9 mouse cellular contexts compared by ENCODE assay signal in the genomic region with DNA sequence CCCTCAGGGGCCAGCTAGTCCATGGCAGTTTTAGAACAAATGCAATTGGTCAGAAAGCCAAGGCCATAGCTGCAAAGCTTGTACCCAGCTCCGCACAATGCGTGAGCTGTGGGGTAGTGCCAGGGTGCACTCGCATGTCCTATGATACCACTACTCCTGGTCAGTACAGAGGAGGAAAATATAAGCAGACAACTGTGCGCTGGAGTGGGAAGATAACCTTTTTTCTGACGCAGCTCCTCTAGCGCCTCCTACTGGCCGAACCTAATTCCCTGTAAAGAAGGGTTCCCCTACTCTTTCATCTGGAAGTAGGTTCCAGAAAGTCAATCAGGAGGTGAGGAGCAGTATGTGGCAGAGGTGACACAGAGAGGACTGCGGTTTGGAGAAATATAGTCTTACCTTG.
DNase-seq lines count a peak whose midpoint lies in the region; ATAC-seq lines count a peak whose summit lies in the region.
"Had no signal": no experiment of that assay in that cellular context is flagged by ENCODE, and none has a peak within 500 bp of the region (broad histone marks: within the 10 kb centered on the region; RNA-seq: fewer than 3 reads in every experiment).

No protein-coding gene starts in this region.

- H3K4me1 ChIP-seq in hindbrain, embryonic 15.5 days (replicated peaks), result no peaks in the 10 kb centered on the region
- no peaks in the 10 kb centered on the region for H3K4me1 ChIP-seq in hindbrain, embryonic 12.5 days
- H3K4me1 ChIP-seq: midbrain, embryonic 10.5 days had no signal

- H3K9ac ChIP-seq in hindbrain, embryonic 15.5 days, result no peak overlapping the region
- no peak overlapping the region for H3K9ac ChIP-seq in hindbrain, embryonic 12.5 days

- 62% methylated on average over 8 of the region's 8 CpGs for WGBS in hindbrain, embryonic 15.5 days
- 62% methylated on average over 8 of the region's 8 CpGs for WGBS in hindbrain, embryonic 12.5 days

- no peaks in the 10 kb centered on the region for H3K27me3 ChIP-seq in hindbrain, embryonic 15.5 days
- H3K27me3 ChIP-seq in hindbrain, embryonic 12.5 days, result no peaks in the 10 kb centered on the region

- no peak overlapping the region for H3K27ac ChIP-seq in hindbrain, embryonic 15.5 days (replicated peaks)
- no peak overlapping the region for H3K27ac ChIP-seq in hindbrain, embryonic 12.5 days
- H3K27ac ChIP-seq: midbrain, embryonic 10.5 days had no signal

- H3K9me3 ChIP-seq in hindbrain, embryonic 15.5 days, result no peaks in the 10 kb centered on the region
- no peaks in the 10 kb centered on the region for H3K9me3 ChIP-seq in hindbrain, embryonic 12.5 days (replicated peaks)
- H3K9me3 ChIP-seq: midbrain, embryonic 10.5 days had no signal

- no peak overlapping the region for H3K4me2 ChIP-seq in hindbrain, embryonic 15.5 days
- H3K4me2 ChIP-seq in hindbrain, embryonic 12.5 days (replicated peaks), result no peak overlapping the region

- H3K36me3 ChIP-seq in hindbrain, embryonic 15.5 days, result no peaks in the 10 kb centered on the region
- no peaks in the 10 kb centered on the region for H3K36me3 ChIP-seq in hindbrain, embryonic 12.5 days

- peak; percentile 6 for DNase-seq in thymus, postnatal 25 days
- no peak for DNase-seq in thymus, postnatal 36 days
- DNase-seq in c-Kit-positive CD71-negative TER-119-negative erythroid progenitor cells, embryonic 14.5 days (ENCODE audit: low read depth), result peak; percentile 8
- DNase-seq in thymus, postnatal 4 days, result peak; percentile 54
- DNase-seq in gastrocnemius, adult 18-20 months (ENCODE audit: low spot score), result no peak
- DNase-seq in left cerebral cortex, adult 8-10 months (ENCODE audit: low spot score in 2 of 2), result no peak

- peak; percentile 45; the same call in 1 of the 2 replicates for ATAC-seq in hindbrain, embryonic 15.5 days (ENCODE audit: low FRiP score, low read depth)
- ATAC-seq in hindbrain, embryonic 12.5 days (ENCODE audit: low FRiP score), result no peak; the same call in 1 of the 2 replicates

- no peak overlapping the region for H3K4me3 ChIP-seq in hindbrain, embryonic 15.5 days
- no peak overlapping the region for H3K4me3 ChIP-seq in hindbrain, embryonic 12.5 days
- H3K4me3 ChIP-seq: midbrain, embryonic 10.5 days had no signal

Comparison
In these comparisons a context has a peak if more than half of its experiments do, and no peak if none do; other contexts are left out.
1. DNase-seq: peak in thymus, postnatal 25 days (single experiment), c-Kit-positive CD71-negative TER-119-negative erythroid progenitor cells, embryonic 14.5 days (single experiment) and thymus, postnatal 4 days (single experiment); none in thymus, postnatal 36 days (0 of 2), gastrocnemius, adult 18-20 months (single experiment) and left cerebral cortex, adult 8-10 months (0 of 2).